Mouse (Mus musculus): ENCODE data around the gene Pld5. TPM values are rescaled to one million over a fixed set of nuclear protein-coding genes. Genes with fewer than 3 reads are reported as not detected.

The Pld5 gene
- total RNA-seq, 2 experiments from 2014 or later, result 1.7 TPM

DNA sequence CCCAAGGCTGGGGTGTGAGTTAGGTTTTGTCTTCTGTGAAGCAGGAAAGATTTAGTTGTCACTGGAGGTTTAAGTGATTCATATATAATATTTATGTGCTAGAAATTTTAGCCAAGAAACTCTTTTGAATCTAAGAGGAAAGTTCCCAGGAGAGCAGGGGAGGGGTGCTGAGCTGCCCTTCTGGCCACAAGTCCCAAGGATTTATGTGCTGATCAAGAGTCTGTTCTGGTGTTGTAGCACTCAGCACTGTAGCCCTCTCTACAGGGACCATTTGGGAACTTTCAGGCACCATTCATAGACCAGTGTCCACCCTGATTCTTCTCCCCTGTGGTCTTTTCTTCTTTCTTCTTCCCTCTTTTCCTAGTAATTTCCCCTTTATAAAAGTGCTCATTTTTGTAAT lies 209.8 kb downstream of the Pld5 start:
- no peak overlapping the region for H3K4me3 ChIP-seq
- H3K27ac ChIP-seq, result no peak overlapping the region
- no peak for DNase-seq (ENCODE audit: low spot score in 2 of 2)
- TF ChIP-seq CTCF (conservative IDR thresholded peaks at IDR 0.05), result no peak

DNA sequence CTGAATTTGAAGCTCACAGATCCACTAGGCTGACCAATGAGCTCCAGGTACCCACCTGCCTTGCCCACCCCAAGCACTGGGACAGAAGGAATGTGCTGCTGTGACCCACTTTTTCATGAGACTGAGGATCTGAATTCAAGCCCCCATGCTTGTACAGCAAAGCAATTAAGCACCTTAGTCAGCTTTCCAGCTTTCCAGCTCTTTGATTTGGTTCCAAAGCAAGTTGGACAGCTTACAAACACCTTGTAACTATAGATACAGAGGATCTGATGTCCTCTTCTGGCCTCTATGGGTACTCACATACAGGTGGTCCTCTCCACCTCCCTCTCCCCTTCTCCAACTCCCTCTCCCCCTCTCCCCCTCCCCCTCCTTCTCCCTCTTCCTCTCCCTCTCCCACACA lies 210.6 kb downstream of the Pld5 start:
- no peak for TF ChIP-seq CTCF (conservative IDR thresholded peaks at IDR 0.05)
- DNase-seq (ENCODE audit: low spot score in 2 of 2), result no peak
- Histone ChIP-seq H3K4me3 (no peak overlapping the region), H3K27ac (no peak overlapping the region)

DNA sequence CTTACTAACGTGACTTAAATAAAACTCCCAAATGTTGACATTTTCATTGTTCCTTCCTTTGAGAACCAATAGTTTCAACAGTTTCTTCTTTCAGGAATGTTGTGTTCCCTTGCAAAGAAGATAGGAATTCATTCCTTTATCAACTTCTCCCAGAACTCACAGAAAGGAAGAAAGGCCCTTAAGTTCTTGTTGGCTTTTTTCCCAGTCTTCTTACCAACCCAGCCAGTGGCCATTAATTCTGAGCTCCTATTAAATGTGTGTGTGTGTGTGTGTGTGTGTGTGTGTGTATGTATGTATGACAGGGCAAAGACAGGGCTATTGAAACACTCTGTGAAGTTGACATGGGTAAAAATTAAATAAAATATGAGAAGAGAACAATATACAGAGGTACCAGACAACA lies 221.5 kb downstream of the Pld5 start:
- no peak for TF ChIP-seq CTCF (conservative IDR thresholded peaks at IDR 0.05)
- Histone ChIP-seq H3K27ac (no peak overlapping the region), H3K4me3 (no peak overlapping the region)
- no peak for DNase-seq (ENCODE audit: low spot score in 2 of 2)

GRCm38 (mm10) chr1:176046995-176047394 lies 228.1 kb downstream of the Pld5 start:
- TF ChIP-seq CTCF (conservative IDR thresholded peaks at IDR 0.05), result no peak
- Histone ChIP-seq H3K27ac (no peak overlapping the region), H3K4me3 (no peak overlapping the region)
- DNase-seq (ENCODE audit: low spot score in 2 of 2), result no peak

- Histone ChIP-seq H3K27ac (no peak overlapping the region), H3K4me3 (no peak overlapping the region)
- no peak for DNase-seq (ENCODE audit: low spot score in 2 of 2)
- no peak for TF ChIP-seq CTCF (conservative IDR thresholded peaks at IDR 0.05)
These were observed 228.7 kb downstream of the Pld5 start for GRCm38 (mm10) chr1:176046375-176046774.

- Histone ChIP-seq H3K4me3 (no peak overlapping the region), H3K27ac (no peak overlapping the region)
- no peak for DNase-seq (ENCODE audit: low spot score in 2 of 2)
- TF ChIP-seq CTCF (conservative IDR thresholded peaks at IDR 0.05), result no peak
These were observed 232.1 kb downstream of the Pld5 start for GRCm38 (mm10) chr1:176043056-176043455.

DNA sequence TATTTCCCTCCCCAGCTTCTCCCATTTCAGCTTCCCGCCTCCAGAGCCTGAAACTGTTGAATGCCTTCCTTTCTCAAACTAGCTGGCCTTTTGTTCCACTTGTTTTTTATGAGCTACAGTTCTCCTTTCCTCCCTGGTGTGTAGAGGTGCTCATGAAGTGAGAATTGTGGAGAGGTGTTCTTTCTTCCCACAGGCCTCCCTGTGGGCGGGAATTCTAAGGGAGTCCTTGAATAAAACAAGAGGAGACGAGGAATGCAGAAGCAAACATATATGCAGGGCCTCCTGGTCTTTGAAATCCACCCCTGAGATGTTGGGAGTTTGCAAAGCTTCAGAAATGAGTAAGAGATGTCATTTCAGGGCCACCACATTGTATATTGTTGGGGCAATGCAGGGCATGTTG lies 235.2 kb downstream of the Pld5 start:
- no peak for DNase-seq (ENCODE audit: low spot score in 2 of 2)
- TF ChIP-seq CTCF (conservative IDR thresholded peaks at IDR 0.05), result no peak
- Histone ChIP-seq H3K27ac (no peak overlapping the region), H3K4me3 (no peak overlapping the region)

GRCm38 (mm10) chr1:176036028-176036427 lies 239.1 kb downstream of the Pld5 start:
- no peak overlapping the region for H3K27ac ChIP-seq
- no peak for TF ChIP-seq CTCF (conservative IDR thresholded peaks at IDR 0.05)
- DNase-seq (ENCODE audit: low spot score in 2 of 2), result no peak
- H3K4me3 ChIP-seq, result no peak overlapping the region

DNA sequence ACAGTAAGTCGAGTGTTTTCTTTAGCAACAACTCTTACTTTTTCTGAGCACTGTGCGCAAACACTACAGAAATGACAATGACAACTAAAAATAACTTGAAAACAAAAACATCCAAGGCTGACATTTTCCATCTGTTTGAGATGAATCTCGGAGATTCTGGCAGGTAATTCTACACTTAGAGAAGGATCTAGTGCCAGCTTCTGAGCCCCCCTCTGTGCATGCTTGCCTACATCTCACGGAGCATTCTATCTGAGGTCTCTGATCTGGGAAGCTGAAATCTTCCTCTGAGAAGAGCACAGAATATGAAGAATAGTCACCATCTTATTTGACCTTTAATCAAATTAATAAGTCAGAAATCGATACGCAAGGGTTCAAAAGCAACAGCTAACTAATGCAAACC lies 240.4 kb downstream of the Pld5 start:
- Histone ChIP-seq H3K4me3 (no peak overlapping the region), H3K27ac (no peak overlapping the region)
- no peak for TF ChIP-seq CTCF (conservative IDR thresholded peaks at IDR 0.05)
- no peak for DNase-seq (ENCODE audit: low spot score in 2 of 2)

GRCm38 (mm10) chr1:176033698-176034097 lies 241.4 kb downstream of the Pld5 start:
- DNase-seq (ENCODE audit: low spot score in 2 of 2), result no peak
- Histone ChIP-seq H3K4me3 (no peak overlapping the region), H3K27ac (no peak overlapping the region)
- TF ChIP-seq CTCF (conservative IDR thresholded peaks at IDR 0.05), result no peak

DNA sequence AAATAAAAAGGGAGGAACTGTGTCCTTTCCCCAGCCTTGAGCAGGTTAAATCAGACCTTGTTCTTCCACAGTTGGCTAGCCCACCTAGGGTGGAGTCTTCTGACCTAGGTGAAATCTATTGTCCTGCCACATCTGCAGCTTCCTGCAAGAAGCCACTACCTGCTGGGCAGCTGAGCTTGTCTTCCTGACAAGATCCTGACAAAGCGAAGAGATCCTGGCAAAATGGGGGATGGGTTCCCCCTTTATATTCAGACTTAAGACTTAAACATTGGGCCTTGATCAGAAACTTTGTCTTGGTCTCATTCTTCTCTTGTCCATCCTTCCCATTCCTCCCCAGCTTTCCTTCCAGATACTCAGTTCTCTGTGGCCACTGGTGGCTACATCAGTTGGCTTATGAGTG lies 246.0 kb downstream of the Pld5 start:
- Histone ChIP-seq H3K4me3 (no peak overlapping the region), H3K27ac (no peak overlapping the region)
- no peak for DNase-seq (ENCODE audit: low spot score in 2 of 2)
- TF ChIP-seq CTCF (conservative IDR thresholded peaks at IDR 0.05), result no peak

- H3K4me3 ChIP-seq, result no peak overlapping the region
- H3K27ac ChIP-seq, result no peak overlapping the region
- no peak for DNase-seq (ENCODE audit: low spot score in 2 of 2)
- TF ChIP-seq CTCF (conservative IDR thresholded peaks at IDR 0.05), result no peak
These were observed 246.7 kb downstream of the Pld5 start for GRCm38 (mm10) chr1:176028397-176028796.

- TF ChIP-seq CTCF (conservative IDR thresholded peaks at IDR 0.05), result no peak
- no peak for DNase-seq (ENCODE audit: low spot score in 2 of 2)
- H3K4me3 ChIP-seq, result no peak overlapping the region
- no peak overlapping the region for H3K27ac ChIP-seq
These were observed 250.6 kb downstream of the Pld5 start for GRCm38 (mm10) chr1:176024501-176024900.

DNA sequence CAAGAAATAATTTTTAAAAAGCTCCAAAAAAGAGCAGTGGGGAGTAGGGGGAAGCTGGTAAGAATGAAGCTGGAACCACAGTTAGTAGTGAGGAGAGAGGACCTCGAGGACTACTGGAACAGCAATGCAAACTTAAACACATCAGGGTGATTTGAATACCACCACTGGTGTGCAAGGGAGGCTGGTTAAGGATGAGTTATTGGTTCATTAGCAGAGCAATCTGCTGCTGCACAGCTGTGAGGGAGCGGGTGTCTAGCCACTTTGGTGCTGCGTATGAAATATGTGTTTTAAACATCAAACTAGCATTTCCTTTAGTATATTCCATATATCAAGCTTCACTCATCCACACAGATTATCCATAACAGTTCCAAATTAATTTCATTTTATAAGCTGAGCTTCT lies 256.6 kb downstream of the Pld5 start:
- DNase-seq (ENCODE audit: low spot score in 2 of 2), result no peak
- no peak overlapping the region for H3K4me3 ChIP-seq
- H3K27ac ChIP-seq, result no peak overlapping the region
- no peak for TF ChIP-seq CTCF (conservative IDR thresholded peaks at IDR 0.05)

DNA sequence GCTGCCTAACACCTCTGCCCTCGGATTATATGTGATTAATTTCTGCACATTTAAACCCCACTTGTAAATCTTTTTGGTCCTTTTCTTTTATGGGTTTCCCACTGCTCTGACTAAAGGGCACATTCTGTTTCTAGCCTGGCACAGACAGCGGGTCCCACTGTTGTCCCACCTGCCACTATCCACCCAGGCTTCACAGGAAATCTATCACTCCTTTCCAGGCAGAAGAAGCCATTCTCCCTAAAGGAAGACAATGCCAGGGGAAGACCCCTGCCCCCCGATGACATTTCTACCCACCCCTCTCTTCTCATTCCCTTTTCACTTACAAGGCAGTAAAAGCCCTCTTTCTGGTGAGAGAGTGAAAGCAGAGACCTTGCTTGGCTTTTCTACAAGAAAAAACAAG lies 259.0 kb downstream of the Pld5 start:
- Histone ChIP-seq H3K27ac (no peak overlapping the region), H3K4me3 (no peak overlapping the region)
- no peak for DNase-seq (ENCODE audit: low spot score in 2 of 2)
- no peak for TF ChIP-seq CTCF (conservative IDR thresholded peaks at IDR 0.05)

Data from layer of hippocampus, adult 2 months (tissue).